In genomic region chr7:11384641-11385040, GRCm38 (mm10) we compare ENCODE assay signal across 40 mouse cellular contexts. TPM values are rescaled to one million over a fixed set of nuclear protein-coding genes. Genes with fewer than 3 reads are reported as not detected.
"Had no signal": no experiment of that assay in that cellular context is flagged by ENCODE, and none has a peak within 500 bp of the region (broad histone marks: within the 10 kb centered on the region; RNA-seq: fewer than 3 reads in every experiment).

No protein-coding gene starts in this region.

RNA-seq across cellular contexts. Expression of gene Zscan4f, which starts 13.1 kb away (rescaled TPM):
- total RNA-seq: left cerebral cortex, postnatal 14 days; left cerebral cortex, postnatal 25 days; left cerebral cortex, postnatal 36 days; left cerebral cortex, postnatal 4 days; liver, adult 2 months; megakaryocyte progenitor cell, adult 5-6 weeks; megakaryocyte, adult 5-6 weeks; megakaryocyte-erythroid progenitor cell, adult 5-6 weeks; midbrain, postnatal 0 days; monocyte, adult 5-6 weeks had no signal
- polyA plus RNA-seq: limb, embryonic 10.5 days; limb, embryonic 11.5 days; limb, embryonic 12.5 days; limb, embryonic 13.5 days; limb, embryonic 14.5 days; limb, embryonic 15.5 days; liver, adult 2 months; liver, embryonic 11.5 days; liver, embryonic 12.5 days; liver, embryonic 13.5 days; liver, embryonic 14.5 days; liver, embryonic 15.5 days; liver, embryonic 16.5 days; liver, postnatal 0 days; lung, adult 2 months; lung, embryonic 14.5 days; lung, embryonic 15.5 days; lung, embryonic 16.5 days; lung, postnatal 0 days; macrophage; midbrain, embryonic 10.5 days; midbrain, embryonic 11.5 days; midbrain, embryonic 12.5 days; midbrain, embryonic 13.5 days; midbrain, embryonic 14.5 days; midbrain, embryonic 15.5 days; midbrain, embryonic 16.5 days; midbrain, postnatal 0 days; myocyte; neural tube, embryonic 11.5 days; neural tube, embryonic 12.5 days; neural tube, embryonic 13.5 days had no signal
